Mouse (Mus musculus) erythroblast, embryonic 14.5 days (primary cell): ENCODE results near the gene Lhfpl2.

Experiments used
- GATA1 ChIP-seq: IDR thresholded peaks from 2 replicates; pipeline ENCODE4 v1.6.1; 2012; ENCODE audit warnings: low read length, inconsistent platforms, mixed read lengths
- TAL1 ChIP-seq: IDR thresholded peaks from 3 replicates; pipeline ENCODE4 v1.6.1; 2012; ENCODE audit warnings: low read length, inconsistent platforms, mixed read lengths

DNA sequence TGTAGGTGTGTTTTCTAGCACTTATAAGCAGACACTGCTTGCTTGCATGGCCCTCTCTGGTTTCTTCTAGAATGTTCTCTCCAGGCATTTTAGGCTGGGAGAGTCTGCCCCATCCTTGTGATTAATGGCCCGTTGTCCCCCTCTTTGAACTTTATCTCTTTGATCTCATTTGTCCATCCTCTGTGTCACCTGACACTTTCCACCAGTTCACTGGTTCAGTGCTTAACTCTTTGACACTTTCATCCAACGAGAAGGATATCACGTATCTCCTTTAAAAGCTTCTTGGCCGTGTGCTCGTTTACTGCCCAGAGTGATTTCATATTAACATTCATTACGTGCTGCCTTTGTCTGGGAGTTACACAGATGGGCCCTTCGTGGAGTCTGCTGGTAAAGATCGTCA lies 25.6 kb downstream of the Lhfpl2 start:
- TF ChIP-seq TAL1 (no peak), GATA1 (no peak)
